Mouse (Mus musculus) spleen, adult 18-20 months (tissue): ENCODE results near the gene Ralbp1.

Experiments
- DNase-seq, 2 experiments: peaks; one replicate each; pipeline ENCODE4 v3.0.0; 2022; ENCODE audit warnings: mixed read lengths in 2 of 2

Gene Ralbp1

DNA sequence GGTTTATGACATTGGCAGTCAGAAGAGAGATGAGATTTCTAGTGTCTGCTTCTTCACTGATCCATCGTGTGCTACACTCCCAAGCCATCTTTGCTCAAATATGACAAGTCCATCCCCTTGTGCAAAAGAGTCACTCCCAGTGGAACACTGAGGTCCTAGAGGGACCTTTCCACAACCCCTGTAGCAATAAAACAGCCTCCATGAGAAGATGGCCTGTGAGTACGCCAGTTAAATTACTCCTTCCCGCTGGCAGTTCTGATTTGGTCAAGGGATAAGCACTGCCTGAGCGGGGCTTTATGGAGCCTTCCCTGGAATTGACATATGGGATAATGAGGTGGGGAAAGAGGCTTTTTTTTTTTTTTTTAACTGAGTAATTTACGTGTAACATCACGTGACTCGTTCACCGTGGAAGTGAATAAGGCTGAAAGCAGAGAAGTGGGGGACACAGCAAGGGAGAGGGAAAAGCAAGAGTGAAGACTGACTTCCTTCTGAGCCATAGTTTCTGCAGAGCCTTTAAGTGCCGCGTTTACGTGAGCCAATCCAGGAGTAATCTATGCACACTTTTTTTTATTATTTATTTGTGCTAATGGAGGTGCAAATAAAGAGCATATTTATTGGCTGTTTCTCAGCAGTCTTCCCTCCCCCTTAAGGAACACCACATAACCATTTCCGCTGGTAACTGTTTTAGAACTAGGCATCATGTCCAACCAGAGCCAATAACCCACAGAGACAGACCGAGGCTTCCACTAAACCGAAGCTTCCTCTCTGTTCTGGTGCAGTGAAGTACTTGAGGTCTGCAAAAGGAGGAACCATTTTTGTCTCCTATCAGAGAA, at the start of gene Ralbp1:
Ralbp1 (minus strand) TSS at position 102 of the 833 bp plus-strand sequence.
- peak in 1 of 2 experiments; percentile 22 for DNase-seq

GRCm38 (mm10) chr17:65933741-65934140, 48.1 kb upstream of the Ralbp1 start:
- DNase-seq = no peak

DNA sequence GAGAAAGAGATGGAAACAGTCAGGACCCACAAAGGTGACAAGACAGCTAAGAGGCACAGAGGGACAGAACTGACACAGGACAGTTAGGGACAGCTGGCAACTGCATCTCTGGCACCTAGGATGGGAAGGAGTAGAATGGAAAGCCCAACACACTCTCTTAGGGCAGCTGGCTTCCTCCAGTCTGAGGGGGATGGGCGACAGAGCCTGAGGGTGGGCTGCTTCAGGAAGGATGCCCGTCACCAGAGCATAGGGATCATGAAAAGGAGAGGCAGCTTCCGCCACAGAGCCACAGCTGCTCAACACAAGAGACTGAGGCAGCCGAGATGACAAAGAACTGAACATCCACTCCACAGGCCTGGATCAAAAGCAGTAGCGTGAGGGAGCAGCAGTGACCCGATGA, 45.9 kb upstream of the Ralbp1 start:
- no peak for DNase-seq

GRCm38 (mm10) chr17:65930960-65931359, 45.4 kb upstream of the Ralbp1 start:
- no peak for DNase-seq

- DNase-seq = no peak
Measured at GRCm38 (mm10) chr17:65930158-65930826, 44.7 kb upstream of the Ralbp1 start.

DNA sequence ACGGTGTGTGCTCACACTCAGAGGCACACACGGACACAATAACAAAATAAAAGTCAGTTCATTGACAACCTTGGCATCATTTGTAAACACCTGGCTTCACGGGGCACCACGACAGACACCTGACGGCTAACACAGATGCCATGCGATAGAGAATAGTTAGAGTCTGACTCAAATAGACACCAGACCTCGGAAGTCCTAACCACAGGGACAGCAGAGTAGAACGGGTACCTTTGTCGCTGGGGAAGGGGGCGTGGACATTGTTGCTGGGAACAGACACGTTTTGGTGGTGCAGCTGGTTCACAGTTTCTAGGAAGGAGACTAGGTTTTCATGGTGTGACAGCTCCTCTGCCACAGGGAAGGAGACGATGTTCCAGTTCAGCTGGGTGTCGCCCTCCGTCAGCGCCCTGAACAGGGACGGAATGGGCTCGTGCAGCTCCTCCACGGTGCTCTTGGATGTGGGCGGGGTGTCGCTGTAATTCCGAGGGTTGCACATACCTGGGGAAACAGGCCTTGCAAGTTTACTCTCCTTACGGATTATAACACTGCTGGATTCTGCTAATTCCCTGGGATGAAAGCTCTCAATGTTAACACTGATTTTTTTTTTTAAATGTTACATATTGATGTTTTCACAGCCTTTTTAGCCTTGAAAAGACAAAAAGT, 43.9 kb upstream of the Ralbp1 start:
- no peak for DNase-seq

GRCm38 (mm10) chr17:65927077-65927476, 41.5 kb upstream of the Ralbp1 start:
- DNase-seq = no peak

GRCm38 (mm10) chr17:65924218-65924617, 38.6 kb upstream of the Ralbp1 start:
- DNase-seq = no peak

- no peak for DNase-seq
Measured at GRCm38 (mm10) chr17:65921975-65922374, 36.4 kb upstream of the Ralbp1 start.

DNA sequence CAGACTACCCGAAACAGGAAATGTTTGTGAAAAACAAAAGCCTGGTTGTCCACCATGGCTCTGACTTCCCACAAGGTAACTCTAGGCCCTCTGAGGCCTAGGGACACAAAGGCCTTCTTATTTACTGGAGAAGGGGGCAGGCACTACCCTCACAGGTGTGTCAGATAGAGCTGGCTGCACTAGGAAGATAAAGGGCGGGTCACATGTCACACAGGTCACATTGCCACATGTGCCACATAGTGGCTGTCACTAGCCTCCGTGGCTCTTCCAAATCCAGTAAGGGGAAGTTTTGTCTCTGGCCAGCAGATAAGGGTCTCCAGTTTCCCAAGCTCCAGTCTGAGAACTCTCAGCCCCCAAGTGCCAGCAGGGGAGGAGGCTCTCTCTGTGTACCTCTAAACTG, 33.6 kb upstream of the Ralbp1 start:
- DNase-seq = no peak

- no peak for DNase-seq
Measured at GRCm38 (mm10) chr17:65916135-65916668, 30.6 kb upstream of the Ralbp1 start.

- DNase-seq = no peak
Measured at GRCm38 (mm10) chr17:65914083-65914482, 28.5 kb upstream of the Ralbp1 start.

- no peak for DNase-seq
Measured at GRCm38 (mm10) chr17:65912202-65912601, 26.6 kb upstream of the Ralbp1 start.

DNA sequence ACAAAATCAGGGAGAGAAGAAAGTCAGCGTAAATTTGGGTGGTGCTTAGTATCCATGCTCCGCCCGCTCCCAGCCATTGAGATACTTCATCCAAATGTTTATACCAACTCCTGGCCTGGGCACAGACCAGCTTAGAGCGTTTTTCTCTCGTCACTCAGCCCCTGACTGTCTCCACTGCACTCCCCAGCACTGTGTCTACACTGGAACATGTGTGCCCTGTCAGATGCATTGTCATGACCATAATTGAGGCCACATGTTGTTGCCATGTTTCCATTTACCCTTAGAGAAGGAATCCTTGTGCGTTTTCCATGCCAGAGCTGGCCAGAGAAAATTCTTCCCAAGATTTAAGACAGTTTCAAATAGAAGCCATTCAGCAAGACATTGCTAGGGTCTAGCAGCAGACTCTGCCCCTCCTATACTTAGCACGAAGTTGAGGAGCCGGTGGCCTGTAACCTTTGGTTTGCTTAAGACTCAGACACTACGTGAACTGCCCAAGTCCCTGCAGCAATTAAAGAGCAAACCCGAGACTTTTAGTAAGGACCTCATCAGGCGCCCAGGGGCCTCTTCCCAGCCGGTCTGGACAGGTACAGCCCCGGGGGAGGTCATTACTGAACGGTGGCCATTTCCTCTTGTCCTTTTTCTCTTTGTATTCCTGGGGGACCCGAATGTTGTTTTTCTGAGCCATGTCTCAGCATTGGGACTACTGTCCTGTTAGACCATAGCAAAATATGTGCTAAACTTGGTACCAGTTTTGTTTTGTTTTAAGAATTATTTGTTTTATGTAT, 25.9 kb upstream of the Ralbp1 start:
- no peak for DNase-seq

DNA sequence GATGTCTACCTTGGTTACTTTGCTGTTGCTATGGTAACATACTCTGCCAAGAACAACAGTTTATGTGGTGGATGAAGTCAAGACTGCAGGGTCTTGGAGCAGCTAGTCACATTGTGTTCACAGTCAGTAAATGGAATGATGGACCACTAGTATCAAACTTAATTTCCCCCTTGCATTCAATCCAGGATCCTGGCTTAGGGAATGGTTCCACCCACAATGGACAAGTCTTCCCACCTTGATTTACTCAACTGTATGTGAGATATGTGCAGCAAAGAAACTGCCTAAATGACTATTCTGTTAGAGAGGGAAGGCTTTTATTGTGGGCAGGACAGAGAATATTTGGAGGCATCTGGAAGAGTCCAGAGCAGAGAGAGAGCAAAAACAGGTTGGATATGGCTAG, 22.7 kb upstream of the Ralbp1 start:
- DNase-seq = no peak

DNA sequence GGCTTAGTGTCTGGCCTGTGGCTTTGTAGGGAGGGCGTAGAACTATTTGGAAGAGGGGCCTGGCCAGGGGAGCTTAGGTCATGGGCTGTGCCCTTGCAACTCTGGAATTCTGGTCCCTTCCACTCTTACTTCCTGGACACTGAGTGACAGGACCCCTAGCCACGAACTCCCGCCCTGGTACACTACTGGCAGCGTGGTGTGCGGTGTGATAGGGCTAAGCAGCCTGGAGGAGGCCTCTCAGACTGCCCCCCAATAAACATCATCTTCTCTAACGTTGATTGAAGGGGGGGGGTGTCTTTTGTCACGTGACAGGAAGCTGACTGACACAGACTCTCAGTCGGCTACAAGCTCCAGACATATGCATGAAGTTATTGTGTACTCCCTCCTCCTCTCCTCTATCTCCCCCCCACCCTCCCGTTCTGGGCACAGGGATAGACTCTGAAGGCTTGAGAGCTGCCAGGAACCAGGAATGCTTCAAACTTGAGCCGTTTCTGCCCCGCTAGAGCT, 21.4 kb upstream of the Ralbp1 start:
- peak; percentile 13 to 44 for DNase-seq

DNA sequence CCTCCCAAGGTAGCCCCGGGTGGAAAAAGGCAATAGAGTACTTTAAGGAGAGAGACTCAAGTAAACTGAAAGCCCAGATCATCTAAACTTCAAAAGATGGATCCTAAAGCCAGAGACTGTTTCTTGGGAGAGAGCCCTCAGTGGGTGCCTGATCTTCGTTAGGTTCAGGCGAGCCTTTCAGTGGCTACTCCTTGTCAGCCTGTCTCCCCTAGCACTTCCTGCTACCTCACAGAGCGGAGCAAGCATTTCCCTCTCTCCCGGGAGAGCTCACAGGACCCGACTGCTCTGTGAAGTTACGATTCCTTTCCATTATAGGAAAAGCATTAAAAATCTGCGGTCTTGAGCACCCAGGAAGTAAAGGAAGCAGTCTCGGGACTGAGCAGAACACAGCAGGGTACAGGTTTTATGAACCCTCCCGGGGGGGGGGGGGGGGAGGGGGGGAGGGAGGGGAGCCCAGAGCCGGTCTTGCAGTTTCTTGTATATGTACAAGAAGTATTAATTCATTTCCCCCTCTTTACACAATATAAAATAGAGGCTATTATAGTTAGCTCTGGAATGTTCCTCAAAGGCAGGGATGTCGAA, 20.8 kb upstream of the Ralbp1 start:
- peak in 1 of 2 experiments; percentile 24 for DNase-seq

GRCm38 (mm10) chr17:65905241-65905640, 19.6 kb upstream of the Ralbp1 start:
- no peak for DNase-seq

DNA sequence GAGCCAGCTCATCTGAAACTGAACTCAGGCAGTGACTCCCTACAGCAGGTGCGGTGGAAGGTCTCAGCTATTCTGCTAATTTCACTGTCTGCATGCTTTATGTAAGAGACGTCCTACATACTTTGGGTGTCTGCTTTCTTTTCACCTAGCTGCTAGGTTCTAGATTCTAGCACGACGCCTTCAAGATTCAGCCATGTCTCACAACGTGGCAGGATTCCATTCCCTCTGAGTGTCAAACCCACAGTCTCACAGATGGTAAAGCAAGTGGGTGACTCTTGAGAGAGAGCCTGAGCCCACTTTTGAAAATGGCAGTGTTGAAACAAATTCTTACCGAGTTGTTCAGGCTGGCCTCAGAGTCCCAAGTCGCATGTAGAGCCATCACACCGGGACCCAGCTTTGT, 18.2 kb upstream of the Ralbp1 start:
- DNase-seq = no peak

- DNase-seq = no peak
Measured at GRCm38 (mm10) chr17:65903011-65903410, 17.4 kb upstream of the Ralbp1 start.

DNA sequence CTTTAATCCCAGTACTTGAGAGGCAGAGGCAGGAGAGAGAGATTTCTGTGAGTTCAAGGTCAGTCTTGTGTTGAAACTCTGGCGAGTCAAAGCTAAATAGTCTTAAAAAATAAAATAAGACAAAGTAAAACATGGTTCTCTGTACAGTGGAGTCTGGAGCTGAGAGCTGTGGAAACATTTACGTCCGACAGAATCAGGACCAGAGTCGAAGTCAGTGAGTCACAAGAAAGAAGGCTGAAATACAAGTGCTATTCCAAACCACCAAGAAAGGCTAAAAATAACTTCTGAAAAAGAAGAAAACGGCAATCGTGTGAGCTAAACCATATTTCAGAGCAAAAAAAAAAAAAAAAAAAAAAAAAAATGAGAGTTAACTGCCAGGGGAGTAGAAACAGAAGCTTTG, 16.7 kb upstream of the Ralbp1 start:
- DNase-seq = no peak

GRCm38 (mm10) chr17:65896016-65896415, 10.4 kb upstream of the Ralbp1 start:
- DNase-seq = no peak
